16 mouse cellular contexts compared by ENCODE assay signal in genomic region chr6:101837563-101837962, GRCm38 (mm10).
DNase-seq lines count a peak whose midpoint lies in the region; ATAC-seq lines count a peak whose summit lies in the region.
"Had no signal": no experiment of that assay in that cellular context is flagged by ENCODE, and none has a peak within 500 bp of the region (broad histone marks: within the 10 kb centered on the region; RNA-seq: fewer than 3 reads in every experiment).

No protein-coding gene starts in this region.

- H3K27me3 ChIP-seq in kidney, embryonic 16.5 days (ENCODE audit: insufficient read depth, low read length) = no peaks in the 10 kb centered on the region
- H3K27me3 ChIP-seq: forebrain, embryonic 13.5 days; hindbrain, embryonic 13.5 days; stomach, embryonic 15.5 days had no signal

- H3K4me1 ChIP-seq in kidney, embryonic 16.5 days (ENCODE audit: insufficient read depth, low read length) = no peaks in the 10 kb centered on the region
- H3K4me1 ChIP-seq: forebrain, embryonic 13.5 days; hindbrain, embryonic 13.5 days; stomach, embryonic 15.5 days had no signal

- no peak overlapping the region for H3K4me2 ChIP-seq in kidney, embryonic 16.5 days (replicated peaks; ENCODE audit: low read depth, low read length)
- H3K4me2 ChIP-seq: forebrain, embryonic 13.5 days; hindbrain, embryonic 13.5 days; stomach, embryonic 15.5 days had no signal

- no peaks in the 10 kb centered on the region for H3K36me3 ChIP-seq in kidney, embryonic 16.5 days (ENCODE audit: insufficient read depth, low read length)
- H3K36me3 ChIP-seq: hindbrain, embryonic 13.5 days; stomach, embryonic 15.5 days had no signal

- H3K9me3 ChIP-seq in kidney, embryonic 16.5 days (ENCODE audit: low read length) = no peaks in the 10 kb centered on the region
- H3K9me3 ChIP-seq: forebrain, embryonic 13.5 days; hindbrain, embryonic 13.5 days; stomach, embryonic 15.5 days had no signal

- 91% methylated on average over 6 of the region's 6 CpGs for WGBS in kidney, embryonic 16.5 days

- DNase-seq in cerebellum, postnatal 14 days = peak; percentile 26 to 42
- peak; percentile 6 to 21 for DNase-seq in kidney, postnatal 4 days
- peak; percentile 3 for DNase-seq in ovary, adult 18-20 months (ENCODE audit: low spot score)
- DNase-seq in ovary, postnatal 10 days (ENCODE audit: low spot score) = no peak
- DNase-seq in lung, postnatal 14 days = peak; percentile 46
- DNase-seq in urinary bladder, postnatal 4 days (ENCODE audit: low spot score in 2 of 2) = no peak
- DNase-seq: heart, adult 11 months; kidney, adult 9 months; liver, postnatal 0 days had no signal

- H3K9ac ChIP-seq in kidney, embryonic 16.5 days (replicated peaks; ENCODE audit: low read length) = no peak overlapping the region
- H3K9ac ChIP-seq: forebrain, embryonic 13.5 days; hindbrain, embryonic 13.5 days; liver, postnatal 0 days; stomach, embryonic 15.5 days had no signal

- H3K27ac ChIP-seq in kidney, embryonic 16.5 days (ENCODE audit: low read length) = no peak overlapping the region
- H3K27ac ChIP-seq: forebrain, embryonic 13.5 days; hindbrain, embryonic 13.5 days; left cerebral cortex, adult 2 months; stomach, embryonic 15.5 days had no signal

- ATAC-seq in cerebellum, adult (ENCODE audit: insufficient number of reproducible peaks, low FRiP score, low TSS enrichment) = no peak
- ATAC-seq in kidney, embryonic 16.5 days (ENCODE audit: low FRiP score, low TSS enrichment) = no peak
- ATAC-seq: forebrain, embryonic 13.5 days; liver, postnatal 0 days had no signal

- no peak overlapping the region for H3K4me3 ChIP-seq in kidney, embryonic 16.5 days (ENCODE audit: low read length)
- H3K4me3 ChIP-seq: forebrain, embryonic 13.5 days; hindbrain, embryonic 13.5 days; left cerebral cortex, adult 2 months; myocyte; stomach, embryonic 15.5 days had no signal

Comparison
In these comparisons a context has a peak if more than half of its experiments do, and no peak if none do; other contexts are left out.
1. DNase-seq: peak in cerebellum, postnatal 14 days (2 of 2), kidney, postnatal 4 days (2 of 2), ovary, adult 18-20 months (single experiment) and lung, postnatal 14 days (single experiment); none in ovary, postnatal 10 days (single experiment) and urinary bladder, postnatal 4 days (0 of 2).